Mouse (Mus musculus): ENCODE measurements around the gene Gstz1. TPM values are rescaled to one million over a fixed set of nuclear protein-coding genes. Genes with fewer than 3 reads are reported as not detected.

Gstz1 gene
- polyA plus RNA-seq, 1 experiment from 2014 or later = 23.6 TPM

GRCm38 (mm10) chr12:87212844-87213606 is 66.1 kb downstream of the Gstz1 start:
- Histone ChIP-seq H3K9ac (ENCODE audit: low read length) (no peak overlapping the region), H3K27ac (replicated peaks) (no peak overlapping the region), H3K36me3 (ENCODE audit: control insufficient read depth, insufficient read depth, low read length) (no peaks in the 10 kb centered on the region), H3K27me3 (ENCODE audit: control insufficient read depth, insufficient read depth, low read length) (no peaks in the 10 kb centered on the region), H3K4me3 (ENCODE audit: low read depth, low read length) (no peak overlapping the region), H3K9me3 (ENCODE audit: control insufficient read depth, low read length) (no peaks in the 10 kb centered on the region), H3K4me2 (replicated peaks; ENCODE audit: low read depth) (no peak overlapping the region), H3K4me1 (replicated peaks; ENCODE audit: control insufficient read depth, insufficient read depth) (no peaks in the 10 kb centered on the region)
- TF ChIP-seq CTCF (IDR thresholded peaks at IDR 0.05; ENCODE audit: low read depth) (no peak), EP300 (optimal IDR thresholded peaks at IDR 0.05) (no peak)
- ATAC-seq (ENCODE audit: low FRiP score, low TSS enrichment) = peak; percentile 82
- WGBS = 34% methylated on average over 2 of the region's 2 CpGs
- peak; percentile 41 for DNase-seq (ENCODE audit: low spot score)

Other genes starting within 250 kb of the Gstz1 start
- 10.1 and 10.8 TPM in 2 replicates for gene Cipc, start 200.1 kb upstream of the Gstz1 start, polyA plus RNA-seq (2015; fragmentation: Nextera tagmentation; extraction: Ambion mirVana)
- 0.53 and 0.58 TPM in 2 replicates for gene Zdhhc22, start 156.7 kb upstream of the Gstz1 start, polyA plus RNA-seq (2015; fragmentation: Nextera tagmentation; extraction: Ambion mirVana)
- gene Tmem63c, start 125.8 kb upstream of the Gstz1 start, polyA plus RNA-seq (2015; fragmentation: Nextera tagmentation; extraction: Ambion mirVana) = 0.72 and 0.74 TPM in 2 replicates
- 11.1 and 11.8 TPM in 2 replicates for gene Ngb, start 44.6 kb upstream of the Gstz1 start, polyA plus RNA-seq (2015; fragmentation: Nextera tagmentation; extraction: Ambion mirVana)
- 4.4 and 4.8 TPM in 2 replicates for gene Pomt2, start 803 bp downstream of the Gstz1 start, polyA plus RNA-seq (2015; fragmentation: Nextera tagmentation; extraction: Ambion mirVana)
- gene Samd15, start 52.6 kb downstream of the Gstz1 start, polyA plus RNA-seq (2015; fragmentation: Nextera tagmentation; extraction: Ambion mirVana) = 0.85 and 1.0 TPM in 2 replicates
- 1.1 TPM in 2 replicates for gene Tmed8, start 53.3 kb downstream of the Gstz1 start, polyA plus RNA-seq (2015; fragmentation: Nextera tagmentation; extraction: Ambion mirVana)
- gene Noxred1, start 91.6 kb downstream of the Gstz1 start, polyA plus RNA-seq (2015; fragmentation: Nextera tagmentation; extraction: Ambion mirVana) = 0.11 TPM in 1 of 2 replicates, not detected in the other
- 20.7 and 22.3 TPM in 2 replicates for gene Vipas39, start 119.1 kb downstream of the Gstz1 start, polyA plus RNA-seq (2015; fragmentation: Nextera tagmentation; extraction: Ambion mirVana)
- 94.9 and 96.1 TPM in 2 replicates for gene Ahsa1, start 119.3 kb downstream of the Gstz1 start, polyA plus RNA-seq (2015; fragmentation: Nextera tagmentation; extraction: Ambion mirVana)
- 0.28 and 0.34 TPM in 2 replicates for gene Ism2, start 152.5 kb downstream of the Gstz1 start, polyA plus RNA-seq (2015; fragmentation: Nextera tagmentation; extraction: Ambion mirVana)
- 201 and 204 TPM in 2 replicates for gene Sptlc2, start 241.2 kb downstream of the Gstz1 start, polyA plus RNA-seq (2015; fragmentation: Nextera tagmentation; extraction: Ambion mirVana)

Measured in stomach, postnatal 0 days (tissue).